Mouse (Mus musculus) liver, embryonic 14.5 days (tissue): ENCODE results near the gene Nxnl1. TPM values are rescaled to one million over a fixed set of nuclear protein-coding genes. Genes with fewer than 3 reads are reported as not detected.

Experiments
- ATAC-seq: fragments of 200-750 bp; cut with Nextera tagmentation; 2 replicates; pipeline ENCODE4 v1.8.0; 2017; ENCODE audit warnings: moderate number of reproducible peaks, mild to moderate bottlenecking, moderate library complexity; ENCODE audit not compliant: insufficient read depth
- DNase-seq, 3 experiments: peaks; one replicate each; pipeline ENCODE4 v3.0.0-alpha.2; 2012 to 2013; ENCODE audit warnings: low read depth in 3 of 3, low spot score in 3 of 3
- H3K27ac ChIP-seq: fragments of 300-500 bp; sonication (generic); 2 replicates; pipeline ENCODE4 v1.5.1; 2014; ENCODE audit warnings: moderate library complexity, mild to moderate bottlenecking, control low read depth, inconsistent platforms
- H3K27me3 ChIP-seq: fragments of 300-500 bp; sonication (generic); 2 replicates; pipeline ENCODE4 v1.6.1; 2014; ENCODE audit warnings: mild to moderate bottlenecking, low read length, moderate library complexity; ENCODE audit not compliant: control insufficient read depth, insufficient read depth
- H3K36me3 ChIP-seq: fragments of 300-500 bp; sonication (generic); replicated peaks from 2 replicates; pipeline ENCODE4 v1.6.1; 2014; ENCODE audit warnings: low read depth; ENCODE audit not compliant: control insufficient read depth, insufficient read depth
- H3K4me1 ChIP-seq, 2 experiments: fragments of 200-500 bp in 1 of 2; fragments of 300-500 bp in 1 of 2; sonication (generic) in 1 of 2; replicated peaks; 2 replicates each; pipeline ENCODE4 v1.6.1; 2012 to 2014; ENCODE audit warnings: antibody characterized with exemption in 1 of 2, inconsistent platforms in 1 of 2, low read length in 1 of 2; ENCODE audit not compliant: control insufficient read depth in 2 of 2, insufficient read depth in 2 of 2
- H3K4me2 ChIP-seq: fragments of 300-500 bp; sonication (generic); 2 replicates; pipeline ENCODE4 v1.6.1; 2014; ENCODE audit warnings: low read depth, mild to moderate bottlenecking, control low read depth, moderate library complexity
- H3K4me3 ChIP-seq, 2 experiments: fragments of 200-500 bp in 1 of 2; fragments of 300-500 bp in 1 of 2; sonication (generic) in 1 of 2; 2 replicates each; pipeline ENCODE4 v1.5.1; 2012 to 2014; ENCODE audit warnings: low read depth in 2 of 2, low read length in 2 of 2, mild to moderate bottlenecking in 2 of 2, control low read depth in 1 of 2, inconsistent platforms in 1 of 2, moderate library complexity in 1 of 2; ENCODE audit not compliant: insufficient read depth in 1 of 2
- H3K9ac ChIP-seq: fragments of 300-500 bp; sonication (generic); replicated peaks from 2 replicates; pipeline ENCODE4 v1.6.1; 2014; ENCODE audit warnings: mild to moderate bottlenecking, control low read depth, moderate library complexity
- H3K9me3 ChIP-seq: fragments of 300-500 bp; sonication (generic); 2 replicates; pipeline ENCODE4 v1.6.1; 2016; ENCODE audit warnings: low read length, mixed read lengths; ENCODE audit not compliant: control insufficient read depth
- CTCF ChIP-seq: IDR thresholded peaks from 2 replicates; pipeline ENCODE4 v1.5.1; 2016; ENCODE audit warnings: antibody characterized with exemption, low read depth, control low read depth
- EP300 ChIP-seq: IDR thresholded peaks from 2 replicates; pipeline ENCODE4 v1.6.1; 2016; ENCODE audit warnings: antibody characterized with exemption, low read depth
- WGBS: fragments of 180-500 bp; shearing (Covaris S2); extraction: QIAGEN DNeasy Blood & Tissue Kit; methylation state at CpG from one replicate; pipeline ENCODE4 v1.1.7; 2014; ENCODE audit not compliant: insufficient replicate concordance; 5-methylcytosine and 5-hydroxymethylcytosine counted together
- polyA plus RNA-seq, 2 experiments: library from polyadenylated mRNA; depleted of rRNA in 1 of 2; stranded (reverse) in 1 of 2; unstranded in 1 of 2; fragments of >200 nt; fragmentation: Nextera tagmentation in 1 of 2; extraction: Ambion mirVana in 1 of 2; gene quantifications; 2 replicates each; pipeline versions ENCODE4 v1.2.1 to v1.2.3; 2012 to 2014

Gene Nxnl1
- polyA plus RNA-seq, 2 experiments = 0.06 TPM; not detected in 1

GRCm38 (mm10) chr8:71575020-71575419, 8.6 kb upstream of the Nxnl1 start:
- no peak overlapping the region for H3K4me3 ChIP-seq
- no peak overlapping the region for H3K9ac ChIP-seq
- WGBS = 56% methylated on average over 1 of the region's 1 CpGs
- ATAC-seq (no peak), DNase-seq (no peak)
- no peaks in the 10 kb centered on the region for H3K9me3 ChIP-seq
- no peak overlapping the region for H3K27ac ChIP-seq
- H3K36me3 ChIP-seq = no peaks in the 10 kb centered on the region
- H3K4me1 ChIP-seq = peaks cover 0 to 6% of the 10 kb centered on the region in 2 experiments; a peak in 3 of 4 replicates
- no peak for TF ChIP-seq CTCF
- TF ChIP-seq EP300 = no peak
- no peaks in the 10 kb centered on the region; the same call in 1 of the 2 replicates for H3K27me3 ChIP-seq
- no peak overlapping the region for H3K4me2 ChIP-seq

- ATAC-seq = no peak
- no peak for TF ChIP-seq EP300
- no peak for TF ChIP-seq CTCF
- Histone ChIP-seq H3K27me3 (peaks cover 3% of the 10 kb centered on the region), H3K4me3 (no peak overlapping the region), H3K27ac (no peak overlapping the region), H3K4me2 (no peak overlapping the region), H3K36me3 (no peaks in the 10 kb centered on the region), H3K9ac (no peak overlapping the region), H3K9me3 (no peaks in the 10 kb centered on the region), H3K4me1 (peaks cover 3 to 7% of the 10 kb centered on the region in 2 experiments)
- DNase-seq = no peak
- WGBS = 62% methylated on average over 7 of the region's 7 CpGs
Observed at GRCm38 (mm10) chr8:71574426-71574825, 8.0 kb upstream of the Nxnl1 start.

GRCm38 (mm10) chr8:71572847-71573633, 6.6 kb upstream of the Nxnl1 start:
- 77% methylated on average over 9 of the region's 9 CpGs for WGBS
- Histone ChIP-seq H3K4me2 (no peak overlapping the region), H3K9ac (no peak overlapping the region), H3K4me3 (no peak overlapping the region), H3K4me1 (peaks cover 3 to 7% of the 10 kb centered on the region in 2 experiments), H3K9me3 (no peaks in the 10 kb centered on the region), H3K27ac (no peak overlapping the region), H3K27me3 (peaks cover 9% of the 10 kb centered on the region), H3K36me3 (no peaks in the 10 kb centered on the region)
- TF ChIP-seq EP300 (no peak), CTCF (no peak)
- DNase-seq = no peak
- ATAC-seq = no peak

GRCm38 (mm10) chr8:71572077-71572476, 5.7 kb upstream of the Nxnl1 start:
- Histone ChIP-seq H3K9me3 (no peaks in the 10 kb centered on the region), H3K4me2 (no peak overlapping the region), H3K27me3 (peaks cover 9% of the 10 kb centered on the region), H3K4me3 (no peak overlapping the region), H3K9ac (no peak overlapping the region), H3K36me3 (no peaks in the 10 kb centered on the region), H3K27ac (no peak overlapping the region), H3K4me1 (peaks cover 3 to 7% of the 10 kb centered on the region in 2 experiments)
- no peak for TF ChIP-seq EP300
- TF ChIP-seq CTCF = no peak
- no peak for DNase-seq
- 61% methylated on average over 2 of the region's 2 CpGs for WGBS
- no peak for ATAC-seq

GRCm38 (mm10) chr8:71570291-71570954, 4.0 kb upstream of the Nxnl1 start:
- H3K4me2 ChIP-seq = peak overlapping the region; percentile 73
- H3K9ac ChIP-seq = no peak overlapping the region
- H3K4me3 ChIP-seq = peak overlapping the region; percentile 40 to 64
- peaks cover 3 to 7% of the 10 kb centered on the region in 2 experiments for H3K4me1 ChIP-seq
- no peaks in the 10 kb centered on the region for H3K36me3 ChIP-seq
- H3K9me3 ChIP-seq = no peaks in the 10 kb centered on the region
- under 1% methylated on average over 41 of the region's 41 CpGs for WGBS
- peaks cover 9% of the 10 kb centered on the region for H3K27me3 ChIP-seq
- ATAC-seq = peak; percentile 76
- TF ChIP-seq CTCF (no peak), EP300 (no peak)
- H3K27ac ChIP-seq = no peak overlapping the region
- DNase-seq = peak; percentile 60 to 70 (median 65)
